Mouse (Mus musculus) small intestine, adult 2 months (tissue): ENCODE results near the gene Cckbr. TPM values are rescaled to one million over a fixed set of nuclear protein-coding genes. Genes with fewer than 3 reads are reported as not detected.

ENCODE experiments used
- H3K27ac ChIP-seq: fragments of 200-500 bp; 2 replicates; pipeline ENCODE4 v1.5.1; 2012; ENCODE audit warnings: low read depth, low read length, control low read depth, inconsistent platforms; ENCODE audit not compliant: insufficient read depth
- H3K27me3 ChIP-seq: fragments of 200-500 bp; 2 replicates; pipeline ENCODE4 v1.6.1; 2012; ENCODE audit warnings: mild to moderate bottlenecking, moderate library complexity, low read length, inconsistent platforms; ENCODE audit not compliant: control insufficient read depth, insufficient read depth
- H3K36me3 ChIP-seq: fragments of 200-500 bp; 2 replicates; pipeline ENCODE4 v1.6.1; 2012; ENCODE audit warnings: mild to moderate bottlenecking, low read length, control low read depth, inconsistent platforms; ENCODE audit not compliant: control insufficient read depth, insufficient read depth
- H3K4me1 ChIP-seq: fragments of 200-500 bp; 2 replicates; pipeline ENCODE4 v1.6.1; 2012; ENCODE audit warnings: low read length, inconsistent platforms, mixed read lengths; ENCODE audit not compliant: control insufficient read depth, insufficient read depth, insufficient read length
- H3K4me3 ChIP-seq: fragments of 200-500 bp; 2 replicates; pipeline ENCODE4 v1.5.1; 2012; ENCODE audit warnings: low read depth, mild to moderate bottlenecking, control low read depth, inconsistent platforms, low read length, moderate library complexity
- CTCF ChIP-seq: fragments of 200-500 bp; IDR thresholded peaks from 2 replicates; pipeline ENCODE4 v1.5.1; 2012; ENCODE audit warnings: low read depth, mild to moderate bottlenecking, control low read depth, inconsistent platforms, low read length, moderate library complexity, mixed read lengths; ENCODE audit not compliant: insufficient replicate concordance, insufficient read length; ENCODE audit errors: extremely low read depth
- POLR2A ChIP-seq: fragments of 200-500 bp; IDR thresholded peaks from 2 replicates; pipeline ENCODE4 v1.6.1; 2012; ENCODE audit warnings: low read depth, mild to moderate bottlenecking, control low read depth, inconsistent platforms, low read length, moderate library complexity
- WGBS: fragments of 180-500 bp; shearing (Covaris S2); methylation state at CpG from one replicate; pipeline ENCODE4 v1.1.7; 2018; 5-methylcytosine and 5-hydroxymethylcytosine counted together
- polyA plus RNA-seq: library from polyadenylated mRNA; depleted of rRNA; stranded (reverse); fragments of >200 nt; gene quantifications from 2 replicates; pipeline ENCODE4 v1.2.3, GENCODE M21; 2012; rRNA removed

Gene Cckbr
- polyA plus RNA-seq, 1 experiment: 0.04 TPM

DNA sequence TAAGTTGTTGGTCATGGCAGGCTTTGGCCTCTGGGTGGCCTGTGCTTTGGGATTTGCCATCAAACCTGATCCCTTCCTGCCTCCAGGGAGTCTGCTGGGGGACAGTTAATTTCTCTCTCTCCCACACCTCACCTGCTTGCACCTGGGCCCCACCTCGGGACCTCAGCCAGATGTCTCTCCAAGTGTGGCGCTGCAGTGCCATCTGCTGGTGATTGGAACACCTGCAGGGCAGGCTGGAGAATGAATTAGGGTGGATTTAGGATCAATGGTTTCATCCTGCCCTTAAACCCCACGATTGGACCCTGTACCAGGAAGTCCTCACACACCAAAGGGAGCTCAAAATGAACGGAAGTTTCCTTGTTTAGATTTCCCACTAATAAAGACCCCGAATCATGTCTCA, 89.6 kb downstream of the Cckbr start:
- Histone ChIP-seq H3K27me3 (no peaks in the 10 kb centered on the region), H3K36me3 (no peaks in the 10 kb centered on the region), H3K4me3 (no peak overlapping the region), H3K4me1 (no peaks in the 10 kb centered on the region), H3K27ac (no peak overlapping the region)
- WGBS: under 1% methylated on average over 5 of the region's 5 CpGs
- TF ChIP-seq CTCF (peak; percentile 97; the same call in 1 of the 2 replicates), POLR2A (no peak)

DNA sequence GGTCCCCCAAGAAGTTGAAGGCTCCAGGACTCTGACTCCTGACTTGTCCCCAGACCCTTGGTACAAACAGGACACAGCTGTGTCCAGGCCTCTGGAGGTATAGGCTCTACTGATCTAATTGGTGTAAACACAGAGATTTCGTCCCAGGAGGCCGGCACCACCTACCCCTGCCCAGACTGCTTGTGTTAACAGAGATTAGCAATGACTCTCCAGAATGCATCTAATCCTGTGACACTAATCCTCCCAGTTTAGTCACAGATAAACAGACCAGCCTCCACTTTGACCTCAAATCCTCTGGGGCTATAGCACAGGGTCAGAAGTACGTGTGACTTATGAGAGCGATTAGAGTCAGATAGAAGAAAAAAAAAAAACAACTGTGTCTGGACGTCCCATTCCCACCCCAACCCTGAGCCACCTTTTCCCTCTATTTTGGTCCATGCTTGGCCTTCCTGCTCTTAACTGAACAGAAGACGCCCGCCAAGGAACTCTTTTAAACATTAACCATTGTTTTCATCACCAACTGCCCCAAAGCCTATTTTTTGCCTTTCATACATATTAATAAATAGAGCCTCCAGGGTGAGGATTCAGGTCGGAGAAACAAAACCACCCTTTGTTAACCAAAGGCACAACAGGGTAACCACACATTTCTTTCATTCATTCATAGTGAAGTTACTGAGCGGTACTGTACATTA, 91.3 kb downstream of the Cckbr start:
- WGBS: 30% methylated on average over 9 of the region's 9 CpGs
- no peaks in the 10 kb centered on the region for H3K4me1 ChIP-seq
- H3K27me3 ChIP-seq: no peaks in the 10 kb centered on the region
- H3K36me3 ChIP-seq: no peaks in the 10 kb centered on the region
- no peak overlapping the region for H3K4me3 ChIP-seq
- H3K27ac ChIP-seq: no peak overlapping the region
- TF ChIP-seq POLR2A (no peak), CTCF (no peak)

- Histone ChIP-seq H3K27ac (no peak overlapping the region), H3K27me3 (no peaks in the 10 kb centered on the region), H3K4me1 (0 out of 2 replicates have a peak, but pooled peaks cover 2% of the 10 kb centered on the region), H3K4me3 (no peak overlapping the region), H3K36me3 (no peaks in the 10 kb centered on the region)
- WGBS: 77% methylated on average over 11 of the region's 11 CpGs
- TF ChIP-seq POLR2A (no peak), CTCF (no peak)
Observed at GRCm38 (mm10) chr7:105519336-105519735, 93.8 kb downstream of the Cckbr start.

- Histone ChIP-seq H3K27ac (no peak overlapping the region), H3K4me3 (no peak overlapping the region), H3K36me3 (no peaks in the 10 kb centered on the region), H3K4me1 (0 out of 2 replicates have a peak, but pooled peaks cover 2% of the 10 kb centered on the region), H3K27me3 (no peaks in the 10 kb centered on the region)
- no peak for TF ChIP-seq POLR2A
- TF ChIP-seq CTCF: no peak
- WGBS: 74% methylated on average over 2 of the region's 2 CpGs
Observed at GRCm38 (mm10) chr7:105519771-105520170, 94.2 kb downstream of the Cckbr start.

DNA sequence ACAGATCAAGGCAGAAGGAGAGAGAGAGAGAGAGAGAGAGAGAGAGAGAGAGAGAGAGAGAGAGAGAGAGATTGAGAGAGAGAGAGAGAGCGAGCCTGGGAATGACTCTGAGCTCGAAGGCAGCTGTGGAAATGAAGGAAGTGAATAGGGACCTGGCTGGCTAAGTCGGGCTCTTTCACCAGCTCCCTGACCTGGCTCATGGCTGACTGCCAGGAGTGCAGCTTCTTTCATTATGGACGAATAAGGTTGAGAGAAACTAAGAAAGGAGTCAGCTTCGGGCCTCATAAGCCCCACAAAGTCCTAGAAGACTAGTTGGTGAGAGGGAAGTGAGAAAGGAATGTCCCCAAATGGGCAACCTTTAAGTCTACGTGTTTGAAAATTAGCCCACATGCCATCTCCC, 94.7 kb downstream of the Cckbr start:
- TF ChIP-seq POLR2A: no peak
- no peak for TF ChIP-seq CTCF
- WGBS: 21% methylated on average over 6 of the region's 6 CpGs
- Histone ChIP-seq H3K36me3 (no peaks in the 10 kb centered on the region), H3K4me1 (0 out of 2 replicates have a peak, but pooled peaks cover 2% of the 10 kb centered on the region), H3K27me3 (no peaks in the 10 kb centered on the region), H3K27ac (no peak overlapping the region), H3K4me3 (no peak overlapping the region)

Other genes starting within 250 kb of the Cckbr start
- gene Olfr685, start 239.7 kb upstream of the Cckbr start, polyA plus RNA-seq: not detected in 2 replicates
- gene Olfr686, start 218.2 kb upstream of the Cckbr start, polyA plus RNA-seq: not detected in 2 replicates
- not detected in 2 replicates for gene Olfr688, start 137.6 kb upstream of the Cckbr start, polyA plus RNA-seq
- gene Olfr689, start 114.6 kb upstream of the Cckbr start, polyA plus RNA-seq: not detected in 2 replicates
- gene Olfr690, start 91.6 kb upstream of the Cckbr start, polyA plus RNA-seq: not detected in 2 replicates
- not detected in 2 replicates for gene Olfr691, start 83.5 kb upstream of the Cckbr start, polyA plus RNA-seq
- not detected in 2 replicates for gene Olfr692, start 57.5 kb upstream of the Cckbr start, polyA plus RNA-seq
- not detected in 2 replicates for gene Gm5901, start 50.7 kb upstream of the Cckbr start, polyA plus RNA-seq
- 48.0 and 102 TPM in 2 replicates for gene Fam160a2, start 25.7 kb upstream of the Cckbr start, polyA plus RNA-seq
- 0.10 TPM in 1 of 2 replicates, not detected in the other for gene Cnga4, start 21.2 kb upstream of the Cckbr start, polyA plus RNA-seq
- 37.1 and 41.6 TPM in 2 replicates for gene Cavin3, start 56.6 kb downstream of the Cckbr start, polyA plus RNA-seq
- gene Smpd1, start 128.6 kb downstream of the Cckbr start, polyA plus RNA-seq: 10.2 and 11.7 TPM in 2 replicates
- gene Apbb1, start 155.9 kb downstream of the Cckbr start, polyA plus RNA-seq: 15.5 and 16.8 TPM in 2 replicates
- 0.22 TPM in 1 of 2 replicates, not detected in the other for gene Hpx, start 174.4 kb downstream of the Cckbr start, polyA plus RNA-seq
- gene Trim3, start 207.8 kb downstream of the Cckbr start, polyA plus RNA-seq: 13.3 and 15.5 TPM in 2 replicates
- gene Timm10b, start 214.3 kb downstream of the Cckbr start, polyA plus RNA-seq: 104 and 142 TPM in 2 replicates
- 29.1 and 43.8 TPM in 2 replicates for gene Arfip2, start 214.7 kb downstream of the Cckbr start, polyA plus RNA-seq
- gene Gm45799, start 214.8 kb downstream of the Cckbr start, polyA plus RNA-seq: 203 and 226 TPM in 2 replicates
- gene Dnhd1, start 225.1 kb downstream of the Cckbr start, polyA plus RNA-seq: 0.37 and 0.56 TPM in 2 replicates